Mouse (Mus musculus) heart, adult 2 months (tissue): ENCODE data around the gene Gm6993.

Experiments
- CTCF ChIP-seq: fragments of 200-600 bp; IDR thresholded peaks from 2 replicates; pipeline ENCODE4 v1.8.1; 2022; ENCODE audit warnings: antibody characterized with exemption, mild to moderate bottlenecking, moderate library complexity
- EP300 ChIP-seq: fragments of 200-500 bp; IDR thresholded peaks from 2 replicates; pipeline ENCODE4 v1.6.1; 2011; ENCODE audit warnings: low read depth, low read length, control low read depth; ENCODE audit not compliant: insufficient read depth
- POLR2A ChIP-seq: fragments of 200-500 bp; IDR thresholded peaks from 2 replicates; pipeline ENCODE4 v1.6.1; 2011; ENCODE audit warnings: mild to moderate bottlenecking, low read depth, low read length, control low read depth; ENCODE audit not compliant: insufficient read depth

DNA sequence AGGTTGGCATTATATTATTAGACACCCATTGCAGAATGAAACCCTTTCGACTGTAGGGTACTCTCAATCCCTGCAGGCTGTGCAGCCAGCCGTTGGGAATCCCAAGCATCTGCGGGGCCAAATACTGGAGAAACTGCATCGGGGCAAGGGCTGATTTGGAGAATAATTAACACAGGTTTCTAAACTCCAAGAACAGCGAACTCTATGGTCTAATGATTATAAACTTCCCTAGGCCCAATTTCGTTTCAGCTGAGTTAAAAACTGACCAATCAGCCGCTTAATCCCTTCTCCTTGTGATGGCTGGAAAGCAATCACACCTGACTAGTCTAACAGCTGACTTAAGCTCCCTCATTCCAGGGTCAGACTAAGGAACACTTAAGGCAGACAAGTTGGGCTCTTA lies 23.4 kb downstream of the Gm6993 start:
- TF ChIP-seq CTCF (no peak), POLR2A (no peak), EP300 (no peak)
